Mouse (Mus musculus) frontal cortex, postnatal 25 days (tissue): ENCODE measurements around the gene Ccdc71.

Experiments used
- DNase-seq, 2 experiments: peaks; one replicate each; pipeline ENCODE4 v3.0.0; 2022; ENCODE audit warnings: low spot score in 2 of 2

The Ccdc71 gene

DNA sequence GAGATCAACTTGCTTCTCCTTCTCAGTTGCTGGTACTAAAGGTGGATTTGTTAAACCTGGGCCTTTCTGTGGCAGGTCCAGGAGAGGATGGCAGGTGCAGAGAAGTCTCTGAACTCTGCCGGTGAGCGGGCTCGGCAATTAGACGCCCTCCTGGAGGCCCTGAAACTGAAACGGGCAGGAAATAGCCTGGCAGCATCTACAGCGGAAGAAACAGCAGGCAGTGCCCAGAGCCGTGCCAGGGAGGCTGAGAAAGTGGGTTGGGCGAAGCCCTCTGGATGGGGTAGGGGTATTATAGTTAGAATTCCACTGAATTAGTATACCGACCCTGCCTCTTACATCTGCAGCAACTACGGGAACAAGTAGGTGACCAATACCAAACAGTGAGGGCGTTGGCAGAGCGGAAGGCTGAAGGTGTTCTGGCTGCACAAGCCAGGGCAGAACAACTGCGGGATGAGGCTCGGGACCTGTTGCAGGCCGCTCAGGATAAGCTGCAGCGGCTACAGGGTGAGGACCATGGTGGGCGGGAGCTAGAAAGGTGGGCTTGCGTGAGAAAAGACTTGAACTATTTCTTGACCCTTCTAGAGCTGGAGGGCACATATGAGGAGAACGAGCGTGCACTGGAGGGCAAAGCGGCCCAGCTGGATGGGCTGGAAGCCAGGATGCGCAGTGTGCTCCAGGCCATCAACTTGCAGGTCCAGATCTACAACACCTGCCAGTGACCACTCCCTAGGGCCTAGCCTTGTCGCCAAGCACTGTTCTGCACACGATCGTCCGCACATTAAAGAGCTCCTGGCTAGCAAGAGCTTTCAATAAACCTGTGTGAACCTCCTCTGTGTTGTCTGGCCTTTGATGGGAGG is 29.6 kb downstream of the Ccdc71 start:
- DNase-seq: no peak

DNA sequence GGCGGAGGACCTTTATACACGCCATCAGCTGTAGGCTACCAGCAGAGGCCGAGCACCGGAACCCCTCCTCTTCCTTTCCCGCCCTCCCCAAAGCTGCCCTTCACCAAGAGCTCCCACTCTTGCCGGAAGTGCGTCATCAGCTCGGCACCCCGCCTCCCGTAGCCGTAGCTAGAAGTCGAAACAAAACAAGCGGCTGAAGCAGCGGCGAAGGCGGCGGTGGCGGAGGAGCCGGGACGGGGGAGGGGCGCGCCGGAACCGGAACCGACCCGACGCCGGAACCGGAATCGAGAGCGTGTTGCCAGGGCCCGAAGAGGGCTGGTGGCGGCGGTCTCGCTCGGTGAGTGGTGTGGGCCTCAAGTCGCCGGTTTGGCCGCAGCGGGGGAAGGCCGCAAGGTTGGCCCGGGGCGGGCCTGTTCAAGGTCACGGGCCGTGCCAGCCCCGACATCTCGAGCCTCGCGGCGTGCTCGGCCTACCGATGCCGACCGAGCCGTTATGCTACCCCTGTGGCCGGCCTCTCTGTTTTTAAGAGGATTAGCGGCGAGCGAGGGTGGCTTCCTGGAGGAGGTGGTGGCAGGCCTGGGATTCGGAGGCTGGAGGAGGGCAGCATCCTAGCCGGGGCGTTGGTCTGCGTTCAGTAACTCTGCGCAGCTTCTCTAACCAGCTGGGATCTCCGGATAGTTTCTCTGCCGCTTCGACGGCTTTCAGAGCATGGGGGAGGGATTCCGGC is 30.4 kb downstream of the Ccdc71 start, which contains the start of gene Usp19:
Gene Usp19 (plus strand): TSS at position 44 of the 727 bp plus-strand sequence.
- DNase-seq: peak; percentile 80 to 89

DNA sequence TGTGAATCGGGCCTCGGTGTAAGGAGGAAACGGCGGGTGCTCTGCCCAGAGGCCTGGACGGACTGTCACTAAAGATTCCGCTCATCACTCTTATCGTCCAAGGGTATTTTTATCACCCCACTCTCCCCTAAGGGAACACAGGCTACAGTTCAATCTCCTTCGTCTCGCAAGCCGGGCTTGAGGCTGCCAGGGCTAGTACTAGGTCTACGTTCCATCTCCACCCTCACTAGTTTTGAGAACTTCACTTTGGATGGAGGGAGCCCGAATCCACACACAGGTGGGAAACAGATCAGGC is 30.9 kb downstream of the Ccdc71 start:
- no peak for DNase-seq

DNA sequence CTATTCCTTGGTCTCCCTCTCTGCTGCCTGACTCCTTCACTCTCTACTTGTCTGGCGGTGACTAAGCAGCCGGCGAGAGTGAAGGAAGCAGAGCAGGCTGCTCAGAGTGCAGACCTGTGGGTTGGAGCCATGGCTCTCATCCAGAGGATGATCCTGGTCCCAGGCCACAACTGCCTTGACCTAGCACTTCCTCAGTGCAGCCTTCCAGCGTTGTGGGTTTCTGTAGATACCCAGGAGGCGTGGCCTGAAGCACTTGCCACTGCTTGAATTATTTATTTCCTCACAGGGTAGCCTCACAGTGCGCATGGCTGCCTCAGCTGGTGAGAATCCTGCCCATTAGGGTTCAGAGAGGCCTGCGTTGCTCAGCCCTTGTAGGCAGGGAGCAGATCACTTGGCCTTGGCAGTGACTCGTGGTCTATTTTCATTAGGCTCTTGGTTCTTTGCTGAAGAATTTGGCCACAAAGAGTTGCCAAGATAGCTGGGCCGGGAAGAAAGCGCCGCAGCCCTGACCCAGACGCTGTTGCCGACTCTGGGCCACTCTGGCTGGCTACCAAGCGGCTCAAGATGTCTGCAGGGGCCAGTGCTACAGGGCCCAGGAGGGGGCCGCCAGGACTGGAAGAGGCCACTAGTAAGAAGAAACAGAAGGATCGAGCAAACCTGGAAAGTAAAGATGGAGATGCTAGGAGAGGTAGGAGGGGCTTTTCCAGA is 31.9 kb downstream of the Ccdc71 start:
- no peak for DNase-seq

DNA sequence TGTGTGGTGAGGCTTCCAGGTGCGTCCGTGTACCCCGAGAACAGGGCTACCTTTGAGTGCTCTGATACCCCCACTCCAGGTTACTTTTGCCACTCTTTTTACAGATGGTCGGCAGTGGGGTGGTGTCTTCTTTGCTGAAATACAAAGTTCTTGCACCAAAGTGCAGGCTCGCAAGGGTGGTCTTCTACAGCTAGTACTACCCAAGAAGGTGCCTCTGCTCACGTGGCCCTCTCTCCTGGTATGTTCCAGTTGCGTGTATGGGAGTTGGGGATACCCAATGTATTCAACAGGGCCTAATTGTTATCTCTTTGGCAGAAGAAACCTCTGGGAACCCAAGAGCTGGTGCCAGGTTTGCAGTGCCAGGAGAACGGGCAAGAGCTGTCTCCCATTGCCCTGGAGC is 32.9 kb downstream of the Ccdc71 start:
- DNase-seq: no peak

DNA sequence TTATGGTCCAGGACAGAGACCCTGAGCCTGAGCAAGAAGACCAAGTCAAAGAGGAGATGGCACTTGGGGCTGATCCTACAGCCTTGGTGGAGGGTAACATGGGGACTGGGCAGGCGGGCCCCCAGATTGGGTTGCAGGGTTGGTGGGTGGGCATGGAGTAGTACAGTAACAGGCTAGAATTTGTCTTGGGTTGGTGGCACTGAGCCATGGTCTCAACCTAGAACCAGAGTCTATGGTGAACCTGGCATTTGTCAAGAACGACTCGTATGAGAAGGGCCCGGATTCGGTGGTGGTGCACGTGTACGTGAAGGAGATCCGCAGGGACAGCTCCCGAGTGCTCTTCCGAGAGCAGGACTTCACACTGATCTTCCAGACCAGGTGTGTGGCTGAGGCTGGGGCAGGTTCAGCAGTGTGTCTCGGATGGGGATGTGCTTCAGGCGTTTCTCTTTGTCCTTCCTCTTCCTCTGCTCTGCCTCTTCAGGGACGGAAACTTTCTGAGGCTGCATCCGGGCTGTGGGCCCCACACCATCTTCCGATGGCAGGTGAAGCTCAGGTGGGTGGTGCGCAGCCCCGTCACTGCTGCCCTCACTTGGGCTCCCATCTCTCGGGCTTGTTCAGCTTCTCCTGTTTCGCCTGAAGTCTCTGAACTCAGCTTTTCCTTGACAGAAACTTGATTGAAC is 34.0 kb downstream of the Ccdc71 start:
- no peak for DNase-seq

DNA sequence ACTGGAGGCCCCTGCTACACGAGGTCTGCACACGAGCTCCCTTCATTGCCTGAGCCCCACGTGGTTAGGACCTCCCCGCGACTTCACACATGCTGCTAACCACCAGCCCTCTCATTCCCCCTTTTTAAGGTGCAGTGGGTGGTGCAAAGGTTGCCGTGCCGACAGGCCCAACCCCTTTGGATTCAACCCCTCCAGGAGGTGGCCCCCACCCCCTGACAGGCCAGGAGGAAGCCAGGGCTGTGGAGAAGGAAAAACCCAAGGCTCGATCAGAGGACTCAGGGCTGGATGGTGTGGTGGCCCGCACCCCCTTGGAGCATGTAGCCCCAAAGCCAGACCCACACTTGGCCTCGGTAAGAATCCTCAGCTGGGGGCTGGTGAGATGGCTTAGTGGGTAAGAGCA is 34.6 kb downstream of the Ccdc71 start:
- DNase-seq: no peak

DNA sequence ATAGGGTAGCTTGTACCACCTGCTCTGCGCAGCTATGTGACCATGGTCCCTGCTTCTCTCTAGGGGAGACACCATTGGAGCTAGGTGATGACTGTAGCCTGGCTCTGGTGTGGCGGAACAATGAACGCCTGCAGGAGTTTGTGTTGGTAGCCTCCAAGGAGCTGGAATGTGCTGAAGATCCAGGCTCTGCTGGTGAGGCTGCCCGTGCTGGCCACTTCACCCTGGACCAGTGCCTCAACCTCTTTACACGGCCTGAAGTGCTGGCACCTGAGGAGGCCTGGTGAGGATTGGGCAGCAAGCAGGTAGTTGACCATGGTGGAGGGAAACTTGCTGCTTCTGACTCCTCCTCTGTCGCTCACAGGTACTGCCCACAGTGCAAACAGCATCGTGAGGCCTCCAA is 38.9 kb downstream of the Ccdc71 start:
- DNase-seq: no peak

DNA sequence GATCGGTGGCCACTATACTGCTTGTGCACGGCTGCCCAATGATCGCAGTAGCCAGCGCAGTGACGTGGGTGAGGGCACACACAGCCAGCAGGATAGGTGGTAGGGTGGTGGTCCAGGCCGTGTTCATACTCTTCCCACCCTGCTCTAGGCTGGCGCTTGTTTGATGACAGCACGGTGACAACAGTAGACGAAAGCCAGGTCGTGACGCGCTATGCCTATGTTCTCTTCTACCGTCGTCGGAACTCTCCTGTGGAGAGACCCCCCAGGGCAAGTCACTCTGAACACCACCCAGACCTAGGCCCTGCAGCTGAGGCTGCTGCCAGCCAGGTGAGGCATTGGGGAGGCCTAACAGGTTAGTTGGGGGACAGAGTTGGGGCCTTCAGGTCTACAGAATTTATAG is 39.6 kb downstream of the Ccdc71 start:
- no peak for DNase-seq

DNA sequence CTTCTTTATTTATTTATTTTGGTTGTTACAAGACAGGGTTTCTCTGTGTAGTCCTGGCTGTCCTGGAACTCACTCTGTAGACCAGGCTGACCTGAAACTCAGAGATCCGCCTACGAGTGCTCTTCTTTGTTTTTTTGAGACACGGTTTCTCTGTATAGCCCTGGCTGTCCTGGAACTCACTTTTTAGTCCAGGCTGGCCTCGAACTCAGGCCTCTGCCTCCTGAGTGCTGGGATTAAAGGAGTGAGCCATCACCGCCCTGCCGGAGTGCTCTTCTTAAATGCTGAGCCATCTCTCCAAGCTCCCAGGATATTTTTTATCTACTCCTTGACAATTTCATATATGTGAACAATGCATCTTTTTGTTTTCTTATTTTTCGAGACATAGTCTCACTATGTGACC is 46.6 kb downstream of the Ccdc71 start:
- no peak for DNase-seq

DNA sequence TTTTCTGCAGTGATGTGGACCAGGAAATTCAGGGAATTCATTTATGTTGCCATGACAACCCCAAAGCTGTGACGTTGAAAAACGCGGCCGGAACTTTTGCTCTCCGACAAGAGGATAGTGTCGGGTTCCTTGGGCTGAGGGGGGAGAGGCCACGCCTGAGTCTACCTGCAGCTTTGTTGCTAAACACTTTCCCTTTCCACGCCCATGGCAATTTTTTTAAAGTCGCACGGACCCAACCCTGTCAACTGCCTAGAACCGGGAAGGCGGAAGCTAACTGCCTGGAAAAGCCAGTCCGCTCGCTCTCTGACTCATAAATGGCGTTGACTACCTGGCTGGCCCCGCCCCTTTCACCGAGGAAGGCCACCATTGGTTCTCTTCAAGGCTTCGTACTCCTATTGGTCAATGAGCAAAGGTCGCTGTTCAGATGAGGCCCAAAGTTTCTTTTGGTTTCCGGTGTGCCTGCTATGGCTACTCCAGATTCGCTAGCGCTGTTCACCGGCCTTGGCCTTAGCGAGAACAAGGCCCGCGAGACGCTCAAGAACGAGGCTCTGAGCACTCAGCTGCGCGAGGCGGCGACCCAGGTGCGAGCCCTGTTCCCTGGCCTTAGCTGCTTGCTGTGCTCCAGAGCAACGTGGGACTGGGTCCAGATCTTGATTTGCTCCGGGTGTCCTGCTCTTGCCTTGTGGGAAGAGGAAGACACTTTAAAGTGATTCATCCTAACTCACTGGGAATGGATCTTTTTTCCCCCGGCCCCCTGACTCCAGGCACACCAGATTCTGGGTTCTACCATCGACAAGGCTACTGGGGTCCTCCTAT is 47.5 kb downstream of the Ccdc71 start, which contains the start of gene Qars:
Gene Qars (plus strand): TSS at position 88 of the 816 bp plus-strand sequence.
- peak; percentile 88 to 89 for DNase-seq

DNA sequence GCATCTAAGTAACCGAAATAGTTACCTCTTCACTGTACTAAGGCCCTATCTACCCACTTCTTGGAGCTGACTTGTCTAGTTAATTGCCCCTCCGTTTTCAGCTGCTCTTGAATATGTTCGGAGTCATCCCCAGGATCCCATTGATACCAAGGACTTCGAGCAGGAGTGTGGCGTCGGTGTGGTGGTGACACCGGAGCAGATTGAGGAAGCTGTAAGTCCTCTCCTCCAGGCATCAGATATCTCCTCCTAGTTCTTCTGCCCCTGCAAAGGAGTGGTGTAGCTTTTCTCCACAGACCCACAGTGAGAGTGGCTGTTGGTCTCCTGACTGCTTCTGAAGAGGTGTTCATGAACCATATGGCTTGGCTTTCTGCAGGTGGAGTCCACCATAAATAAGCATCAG is 48.4 kb downstream of the Ccdc71 start:
- DNase-seq: no peak
